Mouse (Mus musculus) testis, adult 2 months (tissue): ENCODE measurements around the gene Elof1. TPM values are rescaled to one million over a fixed set of nuclear protein-coding genes. Genes with fewer than 3 reads are reported as not detected.

Source experiments
- H3K27ac ChIP-seq: fragments of 200-500 bp; 2 replicates; pipeline ENCODE4 v1.5.1; 2012; ENCODE audit warnings: low read depth, low read length; ENCODE audit not compliant: control insufficient read depth, insufficient read depth
- H3K27me3 ChIP-seq: fragments of 200-500 bp; 2 replicates; pipeline ENCODE4 v1.6.1; 2012; ENCODE audit warnings: mild to moderate bottlenecking, low read length, moderate library complexity; ENCODE audit not compliant: control insufficient read depth, insufficient read depth
- H3K36me3 ChIP-seq: fragments of 200-500 bp; 2 replicates; pipeline ENCODE4 v1.6.1; 2012; ENCODE audit warnings: mild to moderate bottlenecking, low read length; ENCODE audit not compliant: control insufficient read depth, insufficient read depth
- H3K4me1 ChIP-seq: fragments of 200-500 bp; 2 replicates; pipeline ENCODE4 v1.6.1; 2012; ENCODE audit warnings: low read length; ENCODE audit not compliant: control insufficient read depth, insufficient read depth
- H3K4me3 ChIP-seq: fragments of 200-500 bp; 2 replicates; pipeline ENCODE4 v1.5.1; 2012; ENCODE audit warnings: low read depth, mild to moderate bottlenecking, low read length, moderate library complexity, mixed read lengths; ENCODE audit not compliant: control insufficient read depth
- CTCF ChIP-seq: fragments of 200-500 bp; IDR thresholded peaks from 2 replicates; pipeline ENCODE4 v1.5.1; 2012; ENCODE audit warnings: low read depth, mild to moderate bottlenecking, inconsistent platforms, low read length, moderate library complexity; ENCODE audit not compliant: control insufficient read depth, insufficient read depth, insufficient replicate concordance
- POLR2A ChIP-seq: fragments of 200-500 bp; IDR thresholded peaks from 2 replicates; pipeline ENCODE4 v1.6.1; 2012; ENCODE audit warnings: low read depth, mild to moderate bottlenecking, inconsistent platforms, low read length, moderate library complexity; ENCODE audit not compliant: control insufficient read depth
- polyA plus RNA-seq: library from polyadenylated mRNA; depleted of rRNA; stranded (reverse); fragments of >200 nt; gene quantifications from 2 replicates; pipeline ENCODE4 v1.2.3, GENCODE M21; 2012; rRNA removed

Gene Elof1
- polyA plus RNA-seq = 1,299 and 1,403 TPM in 2 replicates

- Histone ChIP-seq H3K4me1 (peaks cover 6% of the 10 kb centered on the region), H3K27ac (peak within 1 kb of the TSS; percentile 95), H3K36me3 (peaks cover 4% of the 10 kb centered on the region), H3K27me3 (no peaks in the 10 kb centered on the region), H3K4me3 (peak within 1 kb of the TSS; percentile 92)
- TF ChIP-seq POLR2A (peak; percentile 95), CTCF (no peak)
These were observed at the start of gene Elof1 for GRCm38 (mm10) chr9:22116740-22117426. Gene Elof1, minus strand, starts transcription at chr9:22117172.

- Histone ChIP-seq H3K4me1 (peaks cover 4% of the 10 kb centered on the region), H3K27me3 (no peaks in the 10 kb centered on the region), H3K36me3 (no peaks in the 10 kb centered on the region), H3K4me3 (no peak overlapping the region), H3K27ac (no peak overlapping the region)
- TF ChIP-seq POLR2A = no peak
- TF ChIP-seq CTCF = peak; percentile 68; the same call in 1 of the 2 replicates
These were observed 49.7 kb upstream of the Elof1 start for GRCm38 (mm10) chr9:22166686-22167085.

- no peak for TF ChIP-seq POLR2A
- no peak for TF ChIP-seq CTCF
- H3K4me3 ChIP-seq = no peak overlapping the region
- peaks cover 4% of the 10 kb centered on the region for H3K4me1 ChIP-seq
- no peak overlapping the region for H3K27ac ChIP-seq
- no peaks in the 10 kb centered on the region for H3K36me3 ChIP-seq
- no peaks in the 10 kb centered on the region for H3K27me3 ChIP-seq
These were observed 49.0 kb upstream of the Elof1 start for GRCm38 (mm10) chr9:22165964-22166363.

GRCm38 (mm10) chr9:22164711-22165668 is 48.0 kb upstream of the Elof1 start:
- peak overlapping the region; percentile 85 for H3K4me3 ChIP-seq
- no peaks in the 10 kb centered on the region for H3K27me3 ChIP-seq
- no peak for TF ChIP-seq CTCF
- no peak for TF ChIP-seq POLR2A
- H3K36me3 ChIP-seq = no peaks in the 10 kb centered on the region
- peaks cover 4% of the 10 kb centered on the region for H3K4me1 ChIP-seq
- no peak overlapping the region for H3K27ac ChIP-seq

- H3K36me3 ChIP-seq = no peaks in the 10 kb centered on the region
- H3K4me3 ChIP-seq = no peak overlapping the region
- H3K4me1 ChIP-seq = peaks cover 10% of the 10 kb centered on the region
- H3K27ac ChIP-seq = no peak overlapping the region
- H3K27me3 ChIP-seq = no peaks in the 10 kb centered on the region
- no peak for TF ChIP-seq CTCF
- TF ChIP-seq POLR2A = no peak
These were observed 45.9 kb upstream of the Elof1 start for GRCm38 (mm10) chr9:22162912-22163311.

- no peaks in the 10 kb centered on the region for H3K27me3 ChIP-seq
- TF ChIP-seq CTCF (no peak), POLR2A (no peak)
- no peak overlapping the region for H3K4me3 ChIP-seq
- H3K4me1 ChIP-seq = peaks cover 16% of the 10 kb centered on the region
- H3K36me3 ChIP-seq = no peaks in the 10 kb centered on the region
- H3K27ac ChIP-seq = no peak overlapping the region
These were observed 45.3 kb upstream of the Elof1 start for GRCm38 (mm10) chr9:22162305-22162704.

GRCm38 (mm10) chr9:22161299-22161698 is 44.3 kb upstream of the Elof1 start:
- Histone ChIP-seq H3K27ac (no peak overlapping the region), H3K4me1 (peaks cover 17% of the 10 kb centered on the region), H3K4me3 (no peak overlapping the region), H3K27me3 (no peaks in the 10 kb centered on the region), H3K36me3 (no peaks in the 10 kb centered on the region)
- TF ChIP-seq CTCF (no peak), POLR2A (no peak)
